Mouse (Mus musculus) liver, embryonic 14.5 days (tissue): ENCODE results near the gene Papola. TPM values are rescaled to one million over a fixed set of nuclear protein-coding genes. Genes with fewer than 3 reads are reported as not detected.
A peak's percentile ranks its signal among the peaks of the same experiment; 100 is the strongest.
"Not testable (repeated sequence)": the region's sequence is repeated elsewhere in the genome, so short reads cannot be mapped to it uniquely, and the experiment has no call there.

ENCODE experiments used
- ATAC-seq: fragments of 200-750 bp; cut with Nextera tagmentation; 2 replicates; pipeline ENCODE4 v1.8.0; 2017; ENCODE audit warnings: moderate number of reproducible peaks, mild to moderate bottlenecking, moderate library complexity; ENCODE audit not compliant: insufficient read depth
- DNase-seq, 3 experiments: peaks; one replicate each; pipeline ENCODE4 v3.0.0-alpha.2; 2012 to 2013; ENCODE audit warnings: low read depth in 3 of 3, low spot score in 3 of 3
- H3K27ac ChIP-seq: fragments of 300-500 bp; sonication (generic); 2 replicates; pipeline ENCODE4 v1.5.1; 2014; ENCODE audit warnings: moderate library complexity, mild to moderate bottlenecking, control low read depth, inconsistent platforms
- H3K27me3 ChIP-seq: fragments of 300-500 bp; sonication (generic); 2 replicates; pipeline ENCODE4 v1.6.1; 2014; ENCODE audit warnings: mild to moderate bottlenecking, low read length, moderate library complexity; ENCODE audit not compliant: control insufficient read depth, insufficient read depth
- H3K36me3 ChIP-seq: fragments of 300-500 bp; sonication (generic); replicated peaks from 2 replicates; pipeline ENCODE4 v1.6.1; 2014; ENCODE audit warnings: low read depth; ENCODE audit not compliant: control insufficient read depth, insufficient read depth
- H3K4me1 ChIP-seq, 2 experiments: fragments of 200-500 bp in 1 of 2; fragments of 300-500 bp in 1 of 2; sonication (generic) in 1 of 2; replicated peaks; 2 replicates each; pipeline ENCODE4 v1.6.1; 2012 to 2014; ENCODE audit warnings: antibody characterized with exemption in 1 of 2, inconsistent platforms in 1 of 2, low read length in 1 of 2; ENCODE audit not compliant: control insufficient read depth in 2 of 2, insufficient read depth in 2 of 2
- H3K4me2 ChIP-seq: fragments of 300-500 bp; sonication (generic); 2 replicates; pipeline ENCODE4 v1.6.1; 2014; ENCODE audit warnings: low read depth, mild to moderate bottlenecking, control low read depth, moderate library complexity
- H3K4me3 ChIP-seq, 2 experiments: fragments of 200-500 bp in 1 of 2; fragments of 300-500 bp in 1 of 2; sonication (generic) in 1 of 2; 2 replicates each; pipeline ENCODE4 v1.5.1; 2012 to 2014; ENCODE audit warnings: low read depth in 2 of 2, low read length in 2 of 2, mild to moderate bottlenecking in 2 of 2, control low read depth in 1 of 2, inconsistent platforms in 1 of 2, moderate library complexity in 1 of 2; ENCODE audit not compliant: insufficient read depth in 1 of 2
- H3K9ac ChIP-seq: fragments of 300-500 bp; sonication (generic); replicated peaks from 2 replicates; pipeline ENCODE4 v1.6.1; 2014; ENCODE audit warnings: mild to moderate bottlenecking, control low read depth, moderate library complexity
- H3K9me3 ChIP-seq: fragments of 300-500 bp; sonication (generic); 2 replicates; pipeline ENCODE4 v1.6.1; 2016; ENCODE audit warnings: low read length, mixed read lengths; ENCODE audit not compliant: control insufficient read depth
- CTCF ChIP-seq: IDR thresholded peaks from 2 replicates; pipeline ENCODE4 v1.5.1; 2016; ENCODE audit warnings: antibody characterized with exemption, low read depth, control low read depth
- EP300 ChIP-seq: IDR thresholded peaks from 2 replicates; pipeline ENCODE4 v1.6.1; 2016; ENCODE audit warnings: antibody characterized with exemption, low read depth
- WGBS: fragments of 180-500 bp; shearing (Covaris S2); extraction: QIAGEN DNeasy Blood & Tissue Kit; methylation state at CpG from one replicate; pipeline ENCODE4 v1.1.7; 2014; ENCODE audit not compliant: insufficient replicate concordance; 5-methylcytosine and 5-hydroxymethylcytosine counted together
- polyA plus RNA-seq, 2 experiments: library from polyadenylated mRNA; depleted of rRNA in 1 of 2; stranded (reverse) in 1 of 2; unstranded in 1 of 2; fragments of >200 nt; fragmentation: Nextera tagmentation in 1 of 2; extraction: Ambion mirVana in 1 of 2; gene quantifications; 2 replicates each; pipeline versions ENCODE4 v1.2.1 to v1.2.3; 2012 to 2014

Gene Papola
- polyA plus RNA-seq, 2 experiments = 57.4 to 79.2 TPM

- no peak overlapping the region for H3K9ac ChIP-seq
- H3K27ac ChIP-seq = no peak overlapping the region
- 68% methylated on average over 4 of the region's 4 CpGs for WGBS
- no peaks in the 10 kb centered on the region for H3K27me3 ChIP-seq
- ATAC-seq (no peak), DNase-seq (no peak)
- H3K9me3 ChIP-seq = no peaks in the 10 kb centered on the region
- no peak overlapping the region for H3K4me3 ChIP-seq
- no peak for TF ChIP-seq EP300
- peak; percentile 32; the same call in 1 of the 2 replicates for TF ChIP-seq CTCF
- peaks cover 42% of the 10 kb centered on the region for H3K36me3 ChIP-seq
- no peaks in the 10 kb centered on the region for H3K4me1 ChIP-seq
- no peak overlapping the region for H3K4me2 ChIP-seq
Measured at GRCm38 (mm10) chr12:105839096-105839495, 54.6 kb downstream of the Papola start.

DNA sequence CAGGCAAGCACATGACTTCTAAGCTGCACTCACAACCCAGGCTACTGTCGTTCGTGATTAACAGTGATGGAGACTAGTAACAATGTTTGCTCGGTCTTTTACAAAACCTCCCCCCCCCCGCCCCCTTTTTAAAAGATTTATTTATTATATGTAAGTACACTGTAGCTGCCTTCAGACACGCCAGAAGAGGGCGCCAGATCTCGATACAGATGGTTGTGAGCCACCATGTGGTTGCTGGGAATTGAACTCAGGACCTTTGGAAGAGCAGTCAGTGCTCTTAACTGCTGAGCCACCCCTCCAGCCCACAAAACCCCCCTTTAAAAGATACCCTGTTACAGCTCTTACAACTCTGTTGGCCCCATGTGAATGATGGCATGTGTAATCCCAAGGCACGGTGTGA, 56.1 kb downstream of the Papola start:
- not testable (repeated sequence) for H3K9ac ChIP-seq, DNase-seq, H3K27ac ChIP-seq, H3K4me1 ChIP-seq, H3K9me3 ChIP-seq, H3K4me2 ChIP-seq, ATAC-seq, H3K4me3 ChIP-seq, H3K27me3 ChIP-seq
- H3K36me3 ChIP-seq = peaks cover 32% of the 10 kb centered on the region
- peak; percentile 42; the same call in 1 of the 2 replicates for TF ChIP-seq CTCF
- WGBS = 79% methylated on average over 8 of the region's 8 CpGs

- TF ChIP-seq EP300 (no peak), CTCF (no peak)
Measured at GRCm38 (mm10) chr12:105843243-105844005, 58.9 kb downstream of the Papola start.

GRCm38 (mm10) chr12:105844406-105844805, 59.9 kb downstream of the Papola start:
- 85% methylated on average over 4 of the region's 4 CpGs for WGBS

More at GRCm38 (mm10) chr12:105843243-105844005, 58.9 kb downstream of the Papola start:
- Histone ChIP-seq H3K36me3 (peaks cover 11% of the 10 kb centered on the region), H3K27me3 (no peaks in the 10 kb centered on the region), H3K9me3 (no peaks in the 10 kb centered on the region), H3K4me2 (no peak overlapping the region), H3K4me1 (no peaks in the 10 kb centered on the region), H3K27ac (no peak overlapping the region), H3K9ac (no peak overlapping the region), H3K4me3 (no peak overlapping the region)
- DNase-seq (no peak), ATAC-seq (no peak)
- 78% methylated on average over 12 of the region's 12 CpGs for WGBS

DNA sequence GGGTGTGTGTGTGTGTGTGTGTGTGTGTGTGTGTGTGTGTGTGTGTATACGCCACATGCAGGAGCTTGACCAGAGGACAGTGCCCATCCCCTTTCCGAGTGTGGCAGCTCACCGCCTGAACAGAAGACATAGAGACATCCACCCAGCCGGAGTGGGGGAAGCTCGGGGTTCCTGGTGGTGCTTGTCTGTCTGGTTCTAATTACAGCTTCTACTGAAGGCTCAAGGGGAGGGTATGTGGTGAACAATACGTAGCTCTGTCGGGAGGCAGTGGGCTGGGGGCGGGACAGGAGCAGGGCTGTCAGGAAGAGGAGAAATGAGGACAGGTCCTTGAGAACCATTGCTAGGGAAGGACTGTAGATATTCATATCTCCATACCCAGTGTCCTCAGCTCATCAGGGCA, 64.6 kb downstream of the Papola start:
- Histone ChIP-seq H3K9me3 (no peaks in the 10 kb centered on the region), H3K4me3 (no peak overlapping the region), H3K27me3 (no peaks in the 10 kb centered on the region), H3K27ac (no peak overlapping the region), H3K4me1 (no peaks in the 10 kb centered on the region), H3K36me3 (no peaks in the 10 kb centered on the region; the same call in 1 of the 2 replicates), H3K9ac (no peak overlapping the region), H3K4me2 (no peak overlapping the region)
- ATAC-seq = no peak
- DNase-seq = no peak
- 71% methylated on average over 8 of the region's 8 CpGs for WGBS
- no peak for TF ChIP-seq CTCF
- no peak for TF ChIP-seq EP300

More at GRCm38 (mm10) chr12:105844406-105844805, 59.9 kb downstream of the Papola start:
- no peaks in the 10 kb centered on the region for H3K4me1 ChIP-seq
- no peak overlapping the region for H3K9ac ChIP-seq
- H3K4me2 ChIP-seq = no peak overlapping the region
- DNase-seq = no peak
- TF ChIP-seq CTCF (no peak), EP300 (no peak)
- H3K36me3 ChIP-seq = peaks cover 8% of the 10 kb centered on the region
- no peak overlapping the region for H3K4me3 ChIP-seq
- no peaks in the 10 kb centered on the region for H3K27me3 ChIP-seq
- H3K27ac ChIP-seq = no peak overlapping the region
- ATAC-seq = no peak
- H3K9me3 ChIP-seq = no peaks in the 10 kb centered on the region
